Comparison of ENCODE assay signal across 8 mouse cellular contexts in genomic region chr12:101977404-101977915, GRCm38 (mm10). TPM values are rescaled to one million over a fixed set of nuclear protein-coding genes. Genes with fewer than 3 reads are reported as not detected.
DNase-seq lines count a peak whose midpoint lies in the region; ATAC-seq and TF ChIP-seq lines count a peak whose summit lies in the region.

No protein-coding gene starts in this region.

- no peak for TF ChIP-seq EP300 in MEL (IDR thresholded peaks at IDR 0.05; ENCODE audit: low read depth in 1 of 2, low read length in 2 of 2)

- DNase-seq in heart, postnatal 10 days: no peak
- DNase-seq in MEL (ENCODE audit: low read depth, low spot score): peak; percentile 56
- no peak for DNase-seq in embryo, embryonic 10.5 days (ENCODE audit: low spot score)
- DNase-seq in right cerebral cortex, postnatal 14 days: no peak
- no peak for DNase-seq in testis, postnatal 14 days (ENCODE audit: low spot score)

- H3K9ac ChIP-seq in heart, embryonic 15.5 days: no peak overlapping the region
- H3K9ac ChIP-seq in MEL (ENCODE audit: control insufficient read depth, low read depth, low read length, poor library complexity, severe bottlenecking): peak overlapping the region; percentile 96
- H3K9ac ChIP-seq in hindbrain, embryonic 13.5 days: no peak overlapping the region
- peak overlapping the region; percentile 91; the same call in 1 of the 2 replicates for H3K9ac ChIP-seq in midbrain, embryonic 13.5 days (replicated peaks)

- TF ChIP-seq CTCF in MEL (IDR thresholded peaks at IDR 0.05 in 2 of 3, conservative IDR thresholded peaks at IDR 0.05 in 1 of 3; ENCODE audit: control insufficient read depth in 1 of 3, insufficient read depth in 1 of 3, low read depth in 2 of 3, low read length in 3 of 3, poor library complexity in 1 of 3, severe bottlenecking in 1 of 3): no peak

- TF ChIP-seq POLR2A in MEL (IDR thresholded peaks at IDR 0.05; ENCODE audit: control insufficient read depth in 1 of 2, insufficient read depth in 1 of 2, low read depth in 1 of 2, low read length in 2 of 2, poor library complexity in 1 of 2): no peak; a peak in 1 of 4 replicates

- TF ChIP-seq RAD21 in MEL (IDR thresholded peaks at IDR 0.05; ENCODE audit: low read depth, low read length): no peak

- H3K36me3 ChIP-seq in heart, embryonic 15.5 days: peaks cover 5% of the 10 kb centered on the region; the same call in 1 of the 2 replicates
- H3K36me3 ChIP-seq in MEL (ENCODE audit: control insufficient read depth in 1 of 2, insufficient read depth in 2 of 2, low read length in 2 of 2): peaks cover 3 to 60% of the 10 kb centered on the region in 2 experiments
- H3K36me3 ChIP-seq in hindbrain, embryonic 13.5 days: peaks cover 2% of the 10 kb centered on the region
- peaks cover 6% of the 10 kb centered on the region for H3K36me3 ChIP-seq in midbrain, embryonic 13.5 days

- no peaks in the 10 kb centered on the region for H3K27me3 ChIP-seq in heart, embryonic 15.5 days
- no peaks in the 10 kb centered on the region for H3K27me3 ChIP-seq in MEL (ENCODE audit: control insufficient read depth in 1 of 2, insufficient read depth in 2 of 2, low read length in 2 of 2)
- no peaks in the 10 kb centered on the region for H3K27me3 ChIP-seq in hindbrain, embryonic 13.5 days
- H3K27me3 ChIP-seq in midbrain, embryonic 13.5 days: no peaks in the 10 kb centered on the region

- no peaks in the 10 kb centered on the region for H3K9me3 ChIP-seq in heart, embryonic 15.5 days (replicated peaks)
- H3K9me3 ChIP-seq in MEL (replicated peaks; ENCODE audit: insufficient read depth, low read length): no peaks in the 10 kb centered on the region
- no peaks in the 10 kb centered on the region for H3K9me3 ChIP-seq in hindbrain, embryonic 13.5 days
- no peaks in the 10 kb centered on the region for H3K9me3 ChIP-seq in midbrain, embryonic 13.5 days

- H3K4me1 ChIP-seq in heart, embryonic 15.5 days (replicated peaks): peaks cover 28% of the 10 kb centered on the region
- H3K4me1 ChIP-seq in MEL (ENCODE audit: control insufficient read depth in 1 of 2, insufficient read depth in 2 of 2, low read length in 2 of 2): peaks cover 17 to 40% of the 10 kb centered on the region in 2 experiments
- H3K4me1 ChIP-seq in hindbrain, embryonic 13.5 days (replicated peaks): peaks cover 37% of the 10 kb centered on the region
- H3K4me1 ChIP-seq in midbrain, embryonic 13.5 days (replicated peaks): peaks cover 33% of the 10 kb centered on the region

- no peak overlapping the region for H3K4me3 ChIP-seq in heart, embryonic 15.5 days
- peak overlapping the region; percentile 79 to 92 for H3K4me3 ChIP-seq in MEL (ENCODE audit: control insufficient read depth in 1 of 2, insufficient read depth in 1 of 2, low read depth in 2 of 2, low read length in 2 of 2)
- H3K4me3 ChIP-seq in hindbrain, embryonic 13.5 days: 0 out of 2 replicates have a peak overlapping the region, but pooled peaks have one; percentile 7
- peak overlapping the region; percentile 90; the same call in 1 of the 2 replicates for H3K4me3 ChIP-seq in midbrain, embryonic 13.5 days (replicated peaks)

- intact Hi-C loops in heart, postnatal 10 days (cut with DNase I): no loop called here

- H3K27ac ChIP-seq in heart, embryonic 15.5 days: no peak overlapping the region
- H3K27ac ChIP-seq in MEL (ENCODE audit: control insufficient read depth, low read depth, low read length): peak overlapping the region; percentile 100
- H3K27ac ChIP-seq in hindbrain, embryonic 13.5 days: no peak overlapping the region
- H3K27ac ChIP-seq in midbrain, embryonic 13.5 days: no peak overlapping the region

- WGBS in heart, embryonic 15.5 days: 94% methylated on average over 10 of the region's 10 CpGs
- 94% methylated on average over 10 of the region's 10 CpGs for WGBS in hindbrain, embryonic 13.5 days
- 95% methylated on average over 10 of the region's 10 CpGs for WGBS in midbrain, embryonic 13.5 days

- ATAC-seq in heart, embryonic 15.5 days (replicated peaks; ENCODE audit: insufficient number of reproducible peaks, insufficient read depth, low FRiP score, low read depth): no peak
- no peak for ATAC-seq in hindbrain, embryonic 13.5 days (ENCODE audit: low FRiP score)
- ATAC-seq in midbrain, embryonic 13.5 days: no peak

- H3K79me2 ChIP-seq in MEL (ENCODE audit: control insufficient read depth, insufficient read depth, low read length, poor library complexity): peaks cover 59% of the 10 kb centered on the region

- 0 out of 2 replicates have a peak overlapping the region, but pooled peaks have one; percentile 68 for H3K4me2 ChIP-seq in heart, embryonic 15.5 days
- peak overlapping the region; percentile 82 for H3K4me2 ChIP-seq in hindbrain, embryonic 13.5 days
- peak overlapping the region; percentile 89 for H3K4me2 ChIP-seq in midbrain, embryonic 13.5 days (replicated peaks)

TF ChIP-seq in MEL, 35 proteins besides CTCF, POLR2A, EP300 and RAD21:
- no peak for TF ChIP-seq ZMIZ1 (IDR thresholded peaks at IDR 0.05; ENCODE audit: low read depth, low read length)
- TF ChIP-seq SIN3A (IDR thresholded peaks at IDR 0.05; ENCODE audit: low read length): 0 out of 2 replicates have a peak, but pooled peaks have one; percentile 7

RNA-seq across cellular contexts. Expression of gene Cpsf2, which starts 1.7 kb away (rescaled TPM):
- polyA plus RNA-seq in heart, embryonic 15.5 days (2015; fragmentation: Nextera tagmentation; extraction: Ambion mirVana): 17.8 and 18.7 TPM in 2 replicates
- total RNA-seq in heart, postnatal 10 days (2021): 10 to 100 TPM; 20.3 to 20.9 TPM
- 56.9 and 62.9 TPM in 2 replicates for total RNA-seq in MEL (2012; rRNA removed)
- 100 to 1,000 TPM in 1 of 2 experiments, 10 to 100 TPM in 1; 52.1 to 109 TPM for polyA plus RNA-seq in MEL (2012; ENCODE audit: insufficient read depth in 1 of 2, insufficient read length in 2 of 2, low read depth in 1 of 2, low replicate concordance in 2 of 2, missing spikeins in 1 of 2)
- 33.8 and 34.6 TPM in 2 replicates for polyA plus RNA-seq in hindbrain, embryonic 13.5 days (2015; fragmentation: Nextera tagmentation; extraction: Ambion mirVana)
- polyA plus RNA-seq in midbrain, embryonic 13.5 days (2015; fragmentation: Nextera tagmentation; extraction: Ambion mirVana): 33.4 and 36.7 TPM in 2 replicates

RNA-seq across cellular contexts. Expression of gene Atxn3, which starts 19.4 kb away (rescaled TPM):
- polyA plus RNA-seq in heart, embryonic 15.5 days (2015; fragmentation: Nextera tagmentation; extraction: Ambion mirVana): 7.8 and 8.9 TPM in 2 replicates
- 10 to 100 TPM in 1 of 2 experiments, 1 to 10 TPM in 1; 9.9 to 14.0 TPM for total RNA-seq in heart, postnatal 10 days (2021)
- total RNA-seq in MEL (2012; rRNA removed): 21.8 and 22.1 TPM in 2 replicates
- polyA plus RNA-seq in MEL (2012; ENCODE audit: insufficient read depth in 1 of 2, insufficient read length in 2 of 2, low read depth in 1 of 2, low replicate concordance in 2 of 2, missing spikeins in 1 of 2): 100 to 1,000 TPM in 1 of 2 experiments, 10 to 100 TPM in 1; 27.8 to 400 TPM
- polyA plus RNA-seq in hindbrain, embryonic 13.5 days (2015; fragmentation: Nextera tagmentation; extraction: Ambion mirVana): 12.5 and 13.7 TPM in 2 replicates
- polyA plus RNA-seq in midbrain, embryonic 13.5 days (2015; fragmentation: Nextera tagmentation; extraction: Ambion mirVana): 14.4 and 17.6 TPM in 2 replicates

Comparison
In these comparisons a context has a peak if more than half of its experiments do, and no peak if none do; other contexts are left out.
1. H3K9ac ChIP-seq: peak in MEL (single experiment) and midbrain, embryonic 13.5 days (single experiment); none in heart, embryonic 15.5 days (single experiment) and hindbrain, embryonic 13.5 days (single experiment).
2. Peak in every context shown above with its lines, with median percentiles within 50 percentile points of each other: H3K4me2 ChIP-seq.